Mouse (Mus musculus): Measurements from ENCODE around the gene Casp9.

DNA sequence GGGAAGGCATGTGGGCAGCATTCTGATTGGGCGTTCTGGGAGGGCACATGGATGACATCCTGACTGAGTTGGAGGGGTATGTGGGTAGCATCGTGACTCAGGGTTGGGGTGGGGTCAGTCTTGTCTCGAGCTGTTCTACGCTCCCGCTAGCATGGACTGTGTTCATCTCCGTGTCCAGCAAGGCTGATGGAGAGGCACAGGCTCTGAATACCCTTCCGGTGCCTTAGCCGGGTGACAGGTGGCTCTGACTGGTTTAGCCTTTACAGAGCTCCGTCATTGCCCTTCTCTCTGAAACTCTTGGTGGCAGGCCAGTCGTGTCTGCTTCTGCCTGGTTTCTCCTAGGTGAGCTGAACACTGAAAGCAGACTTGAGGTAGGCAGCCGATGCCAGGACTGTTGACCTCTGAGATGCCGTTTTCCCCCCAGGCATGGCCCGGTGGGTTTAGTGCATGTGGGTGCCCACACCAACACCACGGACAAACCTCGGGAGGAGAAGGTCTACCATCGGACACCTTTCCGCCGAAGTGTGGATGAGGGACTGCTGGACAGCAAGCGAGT is 38.0 kb upstream of the Casp9 start:
- TF ChIP-seq GATA1 (IDR thresholded peaks at IDR 0.05; ENCODE audit: borderline replicate concordance, low read length) = no peak
- TF ChIP-seq CTCF (IDR thresholded peaks at IDR 0.05; ENCODE audit: low read depth, low read length) = no peak
